Mouse (Mus musculus) neural tube, embryonic 12.5 days (tissue): Measurements from ENCODE around the gene Slc38a2. TPM values are rescaled to one million over a fixed set of nuclear protein-coding genes. Genes with fewer than 3 reads are reported as not detected.

Experiments used
- ATAC-seq: fragments of 200-750 bp; cut with Nextera tagmentation; 2 replicates; pipeline ENCODE4 v1.8.0; 2017; ENCODE audit warnings: low read depth, mild to moderate bottlenecking, moderate TSS enrichment, moderate library complexity; ENCODE audit not compliant: low FRiP score
- H3K27ac ChIP-seq: fragments of 300-500 bp; sonication (generic); 2 replicates; pipeline ENCODE4 v1.5.1; 2016
- H3K27me3 ChIP-seq: fragments of 300-500 bp; sonication (generic); replicated peaks from 2 replicates; pipeline ENCODE4 v1.6.1; 2016; ENCODE audit warnings: mild to moderate bottlenecking
- H3K36me3 ChIP-seq: fragments of 300-500 bp; sonication (generic); 2 replicates; pipeline ENCODE4 v1.6.1; 2016; ENCODE audit warnings: mild to moderate bottlenecking
- H3K4me1 ChIP-seq: fragments of 300-500 bp; sonication (generic); 2 replicates; pipeline ENCODE4 v1.6.1; 2016
- H3K4me2 ChIP-seq: fragments of 300-500 bp; sonication (generic); replicated peaks from 2 replicates; pipeline ENCODE4 v1.6.1; 2016; ENCODE audit warnings: mild to moderate bottlenecking
- H3K4me3 ChIP-seq: fragments of 300-500 bp; sonication (generic); 2 replicates; pipeline ENCODE4 v1.5.1; 2016
- H3K9ac ChIP-seq: fragments of 300-500 bp; sonication (generic); 2 replicates; pipeline ENCODE4 v1.6.1; 2016; ENCODE audit warnings: mild to moderate bottlenecking
- H3K9me3 ChIP-seq: fragments of 300-500 bp; sonication (generic); 2 replicates; pipeline ENCODE4 v1.6.1; 2016; ENCODE audit warnings: mild to moderate bottlenecking
- WGBS: fragments of 180-500 bp; shearing (Covaris S2); methylation state at CpG from one replicate; pipeline ENCODE4 v1.1.7; 2016; 5-methylcytosine and 5-hydroxymethylcytosine counted together
- polyA plus RNA-seq: library from polyadenylated mRNA; unstranded; fragments of >200 nt; fragmentation: Nextera tagmentation; extraction: Ambion mirVana; gene quantifications from 2 replicates; pipeline ENCODE4 v1.2.1, GENCODE M21; 2016

Slc38a2 gene
- polyA plus RNA-seq, 1 experiment from 2014 or later, result 176 TPM

GRCm38 (mm10) chr15:96736663-96737385, 37.3 kb upstream of the Slc38a2 start:
- H3K36me3 ChIP-seq, result no peaks in the 10 kb centered on the region
- no peak overlapping the region for H3K27ac ChIP-seq
- no peaks in the 10 kb centered on the region for H3K4me1 ChIP-seq
- no peak overlapping the region for H3K4me3 ChIP-seq
- ATAC-seq, result no peak
- 90% methylated on average over 15 of the region's 15 CpGs for WGBS
- H3K9me3 ChIP-seq, result no peaks in the 10 kb centered on the region
- H3K4me2 ChIP-seq, result no peak overlapping the region
- H3K27me3 ChIP-seq, result no peaks in the 10 kb centered on the region
- no peak overlapping the region for H3K9ac ChIP-seq

- no peak overlapping the region for H3K27ac ChIP-seq
- H3K36me3 ChIP-seq, result no peaks in the 10 kb centered on the region
- no peak overlapping the region for H3K4me2 ChIP-seq
- H3K4me1 ChIP-seq, result no peaks in the 10 kb centered on the region
- no peak for ATAC-seq
- 77% methylated on average over 15 of the region's 15 CpGs for WGBS
- H3K9me3 ChIP-seq, result no peaks in the 10 kb centered on the region
- H3K27me3 ChIP-seq, result no peaks in the 10 kb centered on the region
- H3K9ac ChIP-seq, result no peak overlapping the region
- no peak overlapping the region for H3K4me3 ChIP-seq
Measured at GRCm38 (mm10) chr15:96735562-96736160, 36.1 kb upstream of the Slc38a2 start.

GRCm38 (mm10) chr15:96734423-96734822, 34.9 kb upstream of the Slc38a2 start:
- no peak for ATAC-seq
- Histone ChIP-seq H3K4me2 (no peak overlapping the region), H3K36me3 (no peaks in the 10 kb centered on the region), H3K27ac (no peak overlapping the region), H3K4me1 (no peaks in the 10 kb centered on the region), H3K9me3 (no peaks in the 10 kb centered on the region), H3K9ac (no peak overlapping the region), H3K27me3 (no peaks in the 10 kb centered on the region), H3K4me3 (no peak overlapping the region)
- 74% methylated on average over 7 of the region's 7 CpGs for WGBS

GRCm38 (mm10) chr15:96730416-96730815, 30.9 kb upstream of the Slc38a2 start:
- no peaks in the 10 kb centered on the region for H3K4me1 ChIP-seq
- no peak overlapping the region for H3K9ac ChIP-seq
- H3K27ac ChIP-seq, result no peak overlapping the region
- no peak overlapping the region for H3K4me3 ChIP-seq
- no peak for ATAC-seq
- no peaks in the 10 kb centered on the region for H3K27me3 ChIP-seq
- H3K36me3 ChIP-seq, result no peaks in the 10 kb centered on the region
- H3K9me3 ChIP-seq, result no peaks in the 10 kb centered on the region
- no peak overlapping the region for H3K4me2 ChIP-seq
- whole genome bisulfite sequencing, result 89% methylated on average over 9 of the region's 9 CpGs

- Histone ChIP-seq H3K27me3 (no peaks in the 10 kb centered on the region), H3K4me2 (no peak overlapping the region), H3K4me1 (no peaks in the 10 kb centered on the region), H3K27ac (no peak overlapping the region), H3K36me3 (no peaks in the 10 kb centered on the region), H3K4me3 (no peak overlapping the region), H3K9ac (no peak overlapping the region), H3K9me3 (no peaks in the 10 kb centered on the region)
- no peak for ATAC-seq
- WGBS, result 92% methylated on average over 9 of the region's 9 CpGs
Measured at GRCm38 (mm10) chr15:96729785-96730184, 30.3 kb upstream of the Slc38a2 start.

GRCm38 (mm10) chr15:96728993-96729392, 29.5 kb upstream of the Slc38a2 start:
- ATAC-seq, result no peak
- WGBS, result 80% methylated on average over 10 of the region's 10 CpGs
- no peak overlapping the region for H3K4me2 ChIP-seq
- no peaks in the 10 kb centered on the region for H3K9me3 ChIP-seq
- no peak overlapping the region for H3K9ac ChIP-seq
- no peaks in the 10 kb centered on the region for H3K36me3 ChIP-seq
- no peak overlapping the region for H3K4me3 ChIP-seq
- H3K27ac ChIP-seq, result no peak overlapping the region
- no peaks in the 10 kb centered on the region for H3K4me1 ChIP-seq
- H3K27me3 ChIP-seq, result no peaks in the 10 kb centered on the region

GRCm38 (mm10) chr15:96728346-96728745, 28.8 kb upstream of the Slc38a2 start:
- Histone ChIP-seq H3K27ac (no peak overlapping the region), H3K4me3 (no peak overlapping the region), H3K27me3 (no peaks in the 10 kb centered on the region), H3K4me1 (no peaks in the 10 kb centered on the region), H3K36me3 (no peaks in the 10 kb centered on the region), H3K9me3 (no peaks in the 10 kb centered on the region), H3K9ac (no peak overlapping the region), H3K4me2 (no peak overlapping the region)
- WGBS, result 87% methylated on average over 4 of the region's 4 CpGs
- no peak for ATAC-seq

- no peaks in the 10 kb centered on the region for H3K27me3 ChIP-seq
- H3K4me3 ChIP-seq, result no peak overlapping the region
- no peaks in the 10 kb centered on the region for H3K9me3 ChIP-seq
- H3K36me3 ChIP-seq, result no peaks in the 10 kb centered on the region
- no peaks in the 10 kb centered on the region for H3K4me1 ChIP-seq
- no peak overlapping the region for H3K27ac ChIP-seq
- H3K9ac ChIP-seq, result no peak overlapping the region
- no peak overlapping the region for H3K4me2 ChIP-seq
- no peak for ATAC-seq
Measured at GRCm38 (mm10) chr15:96724506-96724905, 25.0 kb upstream of the Slc38a2 start.

GRCm38 (mm10) chr15:96722228-96722627, 22.7 kb upstream of the Slc38a2 start:
- no peak overlapping the region for H3K4me2 ChIP-seq
- H3K27me3 ChIP-seq, result no peaks in the 10 kb centered on the region
- H3K4me3 ChIP-seq, result no peak overlapping the region
- H3K9ac ChIP-seq, result no peak overlapping the region
- H3K27ac ChIP-seq, result no peak overlapping the region
- no peaks in the 10 kb centered on the region for H3K9me3 ChIP-seq
- ATAC-seq, result no peak
- 80% methylated on average over 7 of the region's 7 CpGs for WGBS
- H3K36me3 ChIP-seq, result no peaks in the 10 kb centered on the region
- H3K4me1 ChIP-seq, result no peaks in the 10 kb centered on the region

GRCm38 (mm10) chr15:96720146-96720545, 20.6 kb upstream of the Slc38a2 start:
- H3K36me3 ChIP-seq, result no peaks in the 10 kb centered on the region
- H3K9ac ChIP-seq, result no peak overlapping the region
- no peaks in the 10 kb centered on the region for H3K9me3 ChIP-seq
- no peak overlapping the region for H3K4me3 ChIP-seq
- 91% methylated on average over 6 of the region's 6 CpGs for WGBS
- H3K4me2 ChIP-seq, result no peak overlapping the region
- no peaks in the 10 kb centered on the region for H3K27me3 ChIP-seq
- no peak for ATAC-seq
- no peak overlapping the region for H3K27ac ChIP-seq
- H3K4me1 ChIP-seq, result no peaks in the 10 kb centered on the region

GRCm38 (mm10) chr15:96718466-96718865, 18.9 kb upstream of the Slc38a2 start:
- Histone ChIP-seq H3K4me1 (no peaks in the 10 kb centered on the region), H3K4me3 (no peak overlapping the region), H3K27me3 (no peaks in the 10 kb centered on the region), H3K9me3 (no peaks in the 10 kb centered on the region), H3K4me2 (no peak overlapping the region), H3K9ac (no peak overlapping the region), H3K36me3 (no peaks in the 10 kb centered on the region), H3K27ac (no peak overlapping the region)
- ATAC-seq, result no peak
- 86% methylated on average over 7 of the region's 7 CpGs for WGBS

GRCm38 (mm10) chr15:96717181-96717580, 17.7 kb upstream of the Slc38a2 start:
- no peaks in the 10 kb centered on the region for H3K27me3 ChIP-seq
- no peaks in the 10 kb centered on the region for H3K4me1 ChIP-seq
- H3K36me3 ChIP-seq, result no peaks in the 10 kb centered on the region
- no peak overlapping the region for H3K9ac ChIP-seq
- no peak for ATAC-seq
- no peak overlapping the region for H3K27ac ChIP-seq
- 71% methylated on average over 3 of the region's 3 CpGs for WGBS
- H3K4me2 ChIP-seq, result no peak overlapping the region
- H3K9me3 ChIP-seq, result no peaks in the 10 kb centered on the region
- H3K4me3 ChIP-seq, result no peak overlapping the region

GRCm38 (mm10) chr15:96716371-96716770, 16.8 kb upstream of the Slc38a2 start:
- Histone ChIP-seq H3K36me3 (no peaks in the 10 kb centered on the region), H3K4me1 (no peaks in the 10 kb centered on the region), H3K27ac (no peak overlapping the region), H3K4me2 (no peak overlapping the region), H3K9ac (no peak overlapping the region), H3K27me3 (no peaks in the 10 kb centered on the region), H3K9me3 (no peaks in the 10 kb centered on the region), H3K4me3 (no peak overlapping the region)
- ATAC-seq, result no peak
- WGBS, result 90% methylated on average over 4 of the region's 4 CpGs
